Mouse (Mus musculus) cortical plate, adult 2 months (tissue): ENCODE data around the gene Morc4. TPM values are rescaled to one million over a fixed set of nuclear protein-coding genes. Genes with fewer than 3 reads are reported as not detected.

Experiments used
- H3K27ac ChIP-seq: fragments of 200-500 bp; 2 replicates; pipeline ENCODE4 v1.5.1; 2012; ENCODE audit warnings: low read length, control low read depth, inconsistent platforms; ENCODE audit not compliant: insufficient read depth
- H3K4me1 ChIP-seq: fragments of 200-500 bp; 2 replicates; pipeline ENCODE4 v1.6.1; 2011; ENCODE audit warnings: low read length; ENCODE audit not compliant: control insufficient read depth, insufficient read depth
- H3K4me3 ChIP-seq: fragments of 200-500 bp; 2 replicates; pipeline ENCODE4 v1.5.1; 2011; ENCODE audit warnings: mild to moderate bottlenecking, low read length, control low read depth; ENCODE audit not compliant: insufficient read depth
- CTCF ChIP-seq: fragments of 200-500 bp; IDR thresholded peaks from 2 replicates; pipeline ENCODE4 v1.5.1; 2011; ENCODE audit warnings: mild to moderate bottlenecking, control low read depth, low read length; ENCODE audit not compliant: insufficient read depth; ENCODE audit errors: extremely low read depth
- POLR2A ChIP-seq: fragments of 200-500 bp; IDR thresholded peaks from 2 replicates; pipeline ENCODE4 v1.6.1; 2011; ENCODE audit warnings: mild to moderate bottlenecking, low read length, control low read depth; ENCODE audit not compliant: insufficient read depth; ENCODE audit errors: extremely low read depth
- polyA plus RNA-seq: library from polyadenylated mRNA; depleted of rRNA; stranded (reverse); fragments of >200 nt; gene quantifications from 2 replicates; pipeline ENCODE4 v1.2.3, GENCODE M21; 2012

The Morc4 gene
- polyA plus RNA-seq, 1 experiment = 3.1 TPM

- H3K27ac ChIP-seq = no peak overlapping the region
- H3K4me1 ChIP-seq = no peaks in the 10 kb centered on the region
- H3K4me3 ChIP-seq = no peak overlapping the region
- TF ChIP-seq POLR2A = no peak
- TF ChIP-seq CTCF = no peak
Measured at GRCm38 (mm10) chrX:139807391-139807790, 64.1 kb downstream of the Morc4 start.

DNA sequence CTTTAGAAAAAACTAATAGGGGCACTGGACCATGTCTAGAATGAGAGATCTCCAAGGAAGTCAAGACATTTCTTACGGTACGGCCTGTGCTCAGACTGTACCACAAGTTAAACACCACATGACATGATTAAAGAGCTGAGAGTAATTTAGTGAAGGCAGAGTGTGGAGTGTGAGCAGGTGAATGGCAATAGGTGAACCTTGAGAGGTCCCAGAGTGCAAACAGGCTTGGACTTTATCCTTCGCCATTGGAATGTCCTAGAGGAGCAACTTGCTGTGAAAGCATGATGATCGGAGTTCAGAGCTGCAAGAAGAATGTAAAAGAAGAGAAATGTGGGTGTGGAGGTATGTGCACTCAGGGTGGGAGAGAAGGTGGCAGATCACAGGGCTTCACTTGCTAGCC is 65.6 kb downstream of the Morc4 start:
- Histone ChIP-seq H3K4me3 (no peak overlapping the region), H3K27ac (no peak overlapping the region), H3K4me1 (no peaks in the 10 kb centered on the region)
- TF ChIP-seq CTCF = no peak

DNA sequence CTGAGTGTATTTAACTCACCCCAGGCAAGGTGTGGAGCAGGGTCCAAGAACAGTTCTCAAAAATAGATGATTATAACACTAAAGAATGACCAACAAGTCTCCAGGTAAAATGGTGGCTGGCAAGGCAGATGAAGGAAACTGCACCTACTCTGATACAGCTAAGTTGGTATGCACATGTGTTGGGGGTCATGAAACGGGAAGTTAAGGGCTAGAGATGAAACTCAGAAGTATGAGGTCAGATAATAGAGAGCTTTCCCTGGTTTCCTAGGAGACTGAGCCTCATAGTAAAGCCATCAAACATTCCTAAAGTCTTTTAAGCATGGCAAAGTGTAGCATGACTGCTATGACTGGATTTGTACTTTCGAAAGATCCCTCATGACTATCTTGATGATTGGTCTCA is 68.4 kb downstream of the Morc4 start:
- Histone ChIP-seq H3K27ac (no peak overlapping the region), H3K4me1 (no peaks in the 10 kb centered on the region), H3K4me3 (no peak overlapping the region)
- TF ChIP-seq CTCF (no peak), POLR2A (no peak)

GRCm38 (mm10) chrX:139800406-139800878 is 71.0 kb downstream of the Morc4 start, which contains the start of gene Cldn2:
Gene Cldn2, plus strand, starts transcription at chrX:139800828.
- H3K4me1 ChIP-seq = no peaks in the 10 kb centered on the region
- H3K27ac ChIP-seq = no peak within 1 kb of the TSS
- no peak within 1 kb of the TSS for H3K4me3 ChIP-seq
- TF ChIP-seq CTCF = no peak
- no peak for TF ChIP-seq POLR2A

GRCm38 (mm10) chrX:139799953-139800352 is 71.5 kb downstream of the Morc4 start:
- Histone ChIP-seq H3K27ac (no peak overlapping the region), H3K4me1 (no peaks in the 10 kb centered on the region), H3K4me3 (no peak overlapping the region)
- no peak for TF ChIP-seq POLR2A
- no peak for TF ChIP-seq CTCF

GRCm38 (mm10) chrX:139797875-139798274 is 73.6 kb downstream of the Morc4 start:
- Histone ChIP-seq H3K4me3 (no peak overlapping the region), H3K27ac (no peak overlapping the region), H3K4me1 (no peaks in the 10 kb centered on the region)
- no peak for TF ChIP-seq POLR2A
- no peak for TF ChIP-seq CTCF

DNA sequence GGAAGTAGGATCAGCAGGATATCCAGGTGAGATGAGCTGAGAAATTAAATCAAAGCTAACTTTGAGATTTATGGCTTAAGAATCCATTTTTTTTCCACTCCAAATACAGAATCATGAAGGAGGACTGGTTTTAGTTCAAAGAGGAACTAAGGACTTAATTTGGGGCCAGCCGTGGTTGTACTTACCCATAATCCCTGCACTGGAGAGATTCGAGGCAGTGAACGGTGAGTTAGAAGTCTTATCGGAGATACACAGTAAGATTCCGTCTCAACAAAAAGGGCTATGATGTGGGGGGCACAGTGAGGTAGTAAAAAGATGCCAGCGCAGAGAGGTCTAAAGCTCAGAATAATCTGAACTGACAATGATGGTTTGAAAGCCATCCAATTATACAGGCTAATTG is 75.4 kb downstream of the Morc4 start:
- TF ChIP-seq POLR2A (no peak), CTCF (no peak)
- Histone ChIP-seq H3K4me3 (no peak overlapping the region), H3K27ac (no peak overlapping the region), H3K4me1 (no peaks in the 10 kb centered on the region)

GRCm38 (mm10) chrX:139794072-139794845 is 77.2 kb downstream of the Morc4 start:
- Histone ChIP-seq H3K4me3 (no peak overlapping the region), H3K27ac (no peak overlapping the region), H3K4me1 (no peaks in the 10 kb centered on the region)
- TF ChIP-seq CTCF = no peak
- no peak for TF ChIP-seq POLR2A

- H3K27ac ChIP-seq = no peak overlapping the region
- TF ChIP-seq POLR2A (no peak), CTCF (no peak)
- H3K4me1 ChIP-seq = no peaks in the 10 kb centered on the region
- no peak overlapping the region for H3K4me3 ChIP-seq
Measured at GRCm38 (mm10) chrX:139785764-139786163, 85.7 kb downstream of the Morc4 start.

- H3K4me3 ChIP-seq = no peak overlapping the region
- H3K4me1 ChIP-seq = no peaks in the 10 kb centered on the region
- TF ChIP-seq CTCF = no peak
- TF ChIP-seq POLR2A = no peak
- no peak overlapping the region for H3K27ac ChIP-seq
Measured at GRCm38 (mm10) chrX:139783045-139783422, 88.4 kb downstream of the Morc4 start.
